Mouse (Mus musculus): Measurements from ENCODE around the gene Ankle1. TPM values are rescaled to one million over a fixed set of nuclear protein-coding genes. Genes with fewer than 3 reads are reported as not detected.
"Not testable (repeated sequence)": the region's sequence is repeated elsewhere in the genome, so short reads cannot be mapped to it uniquely, and the experiment has no call there.

Gene Ankle1
- polyA plus RNA-seq, 1 experiment, result 97.5 TPM

DNA sequence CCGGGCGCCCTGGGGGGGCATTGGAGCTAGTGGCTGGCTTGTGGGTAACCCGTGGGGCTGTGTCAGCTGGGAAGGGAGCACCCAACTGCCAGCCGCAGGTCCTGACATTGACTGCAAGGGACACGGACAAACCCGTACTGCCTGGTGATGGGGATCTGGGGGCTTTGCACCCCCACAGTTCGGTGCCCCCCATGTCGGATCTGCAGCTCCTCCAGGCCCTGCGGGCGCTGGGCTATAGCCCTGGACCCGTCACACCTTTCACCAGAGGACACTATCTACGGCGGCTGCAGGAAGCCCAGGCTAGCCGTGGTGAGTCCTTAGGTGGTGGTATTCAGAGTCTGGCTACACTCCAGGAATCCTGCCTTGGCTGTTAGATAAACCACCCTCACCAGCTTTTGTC lies 1.6 kb downstream of the Ankle1 start:
- Histone ChIP-seq H3K4me1 (ENCODE audit: control insufficient read depth, insufficient read depth, low read length) (peaks cover 4% of the 10 kb centered on the region), H3K27ac (ENCODE audit: control insufficient read depth, insufficient read depth, low read depth, low read length, poor library complexity) (no peak overlapping the region), H3K4me3 (replicated peaks; ENCODE audit: control insufficient read depth, low read depth, low read length) (no peak overlapping the region)
- WGBS, result 80% methylated on average over 14 of the region's 14 CpGs
- no peak for TF ChIP-seq CTCF (IDR thresholded peaks at IDR 0.05; ENCODE audit: control insufficient read depth, insufficient read depth, low read length)

DNA sequence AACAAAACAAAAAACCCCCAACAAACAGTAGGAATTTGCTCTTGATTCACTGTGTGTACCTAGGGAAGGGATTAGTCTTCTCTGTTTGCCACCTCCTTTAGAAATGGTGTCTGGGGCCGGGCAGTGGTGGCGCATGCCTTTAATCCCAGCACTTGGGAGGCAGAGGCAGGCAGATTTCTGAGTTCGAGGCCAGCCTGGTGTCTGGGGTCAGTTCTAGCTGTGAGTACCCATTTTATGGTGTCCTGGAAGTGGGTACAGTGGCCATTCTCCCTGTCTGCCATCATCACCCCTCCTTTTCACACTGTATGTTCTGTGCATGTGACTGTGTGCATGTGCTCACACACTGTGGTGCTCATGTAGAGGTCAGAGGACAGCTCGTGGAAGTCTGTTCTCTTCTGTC lies 2.4 kb downstream of the Ankle1 start:
- Histone ChIP-seq H3K27ac (ENCODE audit: control insufficient read depth, insufficient read depth, low read depth, low read length, poor library complexity) (no peak overlapping the region), H3K4me3 (replicated peaks; ENCODE audit: control insufficient read depth, low read depth, low read length) (no peak overlapping the region), H3K4me1 (ENCODE audit: control insufficient read depth, insufficient read depth, low read length) (peaks cover 4% of the 10 kb centered on the region)
- WGBS, result 90% methylated on average over 4 of the region's 4 CpGs
- TF ChIP-seq CTCF (IDR thresholded peaks at IDR 0.05; ENCODE audit: control insufficient read depth, insufficient read depth, low read length), result no peak
- no peak for TF ChIP-seq POLR2A (IDR thresholded peaks at IDR 0.05; ENCODE audit: borderline replicate concordance, control insufficient read depth, low read depth, low read length)

- TF ChIP-seq POLR2A (IDR thresholded peaks at IDR 0.05; ENCODE audit: borderline replicate concordance, control insufficient read depth, low read depth, low read length) (no peak), CTCF (IDR thresholded peaks at IDR 0.05; ENCODE audit: control insufficient read depth, insufficient read depth, low read length) (no peak)
- Histone ChIP-seq H3K27ac (ENCODE audit: control insufficient read depth, insufficient read depth, low read depth, low read length, poor library complexity) (no peak overlapping the region), H3K4me1 (ENCODE audit: control insufficient read depth, insufficient read depth, low read length) (no peaks in the 10 kb centered on the region; the same call in 1 of the 2 replicates), H3K4me3 (replicated peaks; ENCODE audit: control insufficient read depth, low read depth, low read length) (no peak overlapping the region)
- WGBS, result 38% methylated on average over 11 of the region's 11 CpGs
These were observed 5.9 kb downstream of the Ankle1 start for GRCm38 (mm10) chr8:71411535-71412273.

DNA sequence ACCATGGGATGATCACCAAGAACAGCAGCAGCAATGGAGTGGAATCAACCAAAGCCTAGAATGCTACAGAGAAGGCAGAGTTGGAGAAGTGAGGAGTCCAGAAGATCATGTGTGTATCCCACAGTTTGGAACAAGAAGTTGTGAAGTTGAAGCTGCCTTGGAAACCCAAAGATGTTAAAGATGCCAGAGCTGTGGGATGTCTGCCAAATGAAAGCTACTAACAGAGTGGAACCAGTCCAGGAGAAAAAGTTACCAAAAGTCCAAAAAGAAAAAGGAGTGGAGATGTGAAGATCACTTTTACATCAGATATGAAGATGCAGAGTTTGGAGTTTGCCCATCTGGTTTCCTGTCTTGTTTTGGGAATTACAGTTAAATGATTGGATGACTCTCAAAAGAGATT lies 16.3 kb downstream of the Ankle1 start:
- no peak for TF ChIP-seq POLR2A (IDR thresholded peaks at IDR 0.05; ENCODE audit: borderline replicate concordance, control insufficient read depth, low read depth, low read length)
- TF ChIP-seq CTCF (IDR thresholded peaks at IDR 0.05; ENCODE audit: control insufficient read depth, insufficient read depth, low read length), result no peak
- Histone ChIP-seq H3K4me3 (replicated peaks; ENCODE audit: control insufficient read depth, low read depth, low read length) (no peak overlapping the region), H3K4me1 (ENCODE audit: control insufficient read depth, insufficient read depth, low read length) (no peaks in the 10 kb centered on the region), H3K27ac (ENCODE audit: control insufficient read depth, insufficient read depth, low read depth, low read length, poor library complexity) (no peak overlapping the region)

GRCm38 (mm10) chr8:71432935-71433334 lies 27.1 kb downstream of the Ankle1 start:
- WGBS, result 65% methylated on average over 1 of the region's 1 CpGs
- H3K4me3 ChIP-seq (replicated peaks; ENCODE audit: control insufficient read depth, low read depth, low read length); H3K4me1 ChIP-seq (ENCODE audit: control insufficient read depth, insufficient read depth, low read length); H3K27ac ChIP-seq (ENCODE audit: control insufficient read depth, insufficient read depth, low read depth, low read length, poor library complexity): not testable (repeated sequence)

DNA sequence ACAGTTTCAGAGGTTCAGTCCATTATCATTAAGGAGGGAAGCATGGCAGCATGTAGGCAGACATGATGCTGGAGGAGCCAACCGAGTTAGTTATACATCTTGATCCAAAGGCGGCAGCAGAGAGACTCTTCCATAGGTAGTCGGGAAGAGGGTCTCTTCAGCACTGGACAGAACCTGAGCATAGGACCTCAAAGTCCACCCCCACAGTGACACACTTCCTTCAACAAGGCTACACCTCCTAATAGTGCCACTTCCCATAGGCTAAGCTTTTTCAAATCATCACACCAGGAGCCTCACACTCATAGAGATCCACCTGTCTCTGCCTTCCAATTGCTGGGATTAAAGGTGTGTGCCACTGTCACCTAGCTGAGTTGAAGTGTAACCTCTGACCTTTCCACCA lies 31.2 kb downstream of the Ankle1 start:
- Histone ChIP-seq H3K4me1 (ENCODE audit: control insufficient read depth, insufficient read depth, low read length) (no peaks in the 10 kb centered on the region), H3K4me3 (replicated peaks; ENCODE audit: control insufficient read depth, low read depth, low read length) (no peak overlapping the region), H3K27ac (ENCODE audit: control insufficient read depth, insufficient read depth, low read depth, low read length, poor library complexity) (no peak overlapping the region)
- TF ChIP-seq CTCF (IDR thresholded peaks at IDR 0.05; ENCODE audit: control insufficient read depth, insufficient read depth, low read length), result no peak
- no peak for TF ChIP-seq POLR2A (IDR thresholded peaks at IDR 0.05; ENCODE audit: borderline replicate concordance, control insufficient read depth, low read depth, low read length)
- WGBS, result 48% methylated on average over 3 of the region's 3 CpGs

DNA sequence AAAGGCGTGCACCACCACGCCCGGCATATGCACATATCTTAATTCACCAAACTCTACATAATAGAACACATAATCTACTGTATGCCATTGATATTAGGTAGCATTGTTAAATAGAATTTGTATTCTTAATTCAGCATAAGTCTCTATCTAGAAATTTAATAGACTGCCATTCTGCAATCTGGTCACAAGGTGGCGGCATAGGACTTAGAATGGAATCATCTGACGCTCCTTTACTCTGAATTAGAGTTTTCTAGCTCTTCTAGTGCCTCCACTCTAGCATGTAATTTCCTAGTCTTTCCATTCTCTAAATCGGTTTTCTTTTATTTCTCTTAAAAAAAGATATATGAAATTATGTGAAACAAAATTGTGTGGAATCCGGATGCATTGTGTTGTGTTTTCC lies 35.6 kb downstream of the Ankle1 start:
- no peak overlapping the region for H3K4me3 ChIP-seq (replicated peaks; ENCODE audit: control insufficient read depth, low read depth, low read length)
- TF ChIP-seq CTCF (IDR thresholded peaks at IDR 0.05; ENCODE audit: control insufficient read depth, insufficient read depth, low read length), result peak; percentile 14; the same call in 1 of the 2 replicates
- no peak for TF ChIP-seq POLR2A (IDR thresholded peaks at IDR 0.05; ENCODE audit: borderline replicate concordance, control insufficient read depth, low read depth, low read length)
- 1% methylated on average over 7 of the region's 7 CpGs for WGBS
- no peaks in the 10 kb centered on the region for H3K4me1 ChIP-seq (ENCODE audit: control insufficient read depth, insufficient read depth, low read length)
- no peak overlapping the region for H3K27ac ChIP-seq (ENCODE audit: control insufficient read depth, insufficient read depth, low read depth, low read length, poor library complexity)

GRCm38 (mm10) chr8:71445096-71445495 lies 39.3 kb downstream of the Ankle1 start:
- no peak overlapping the region for H3K4me3 ChIP-seq (replicated peaks; ENCODE audit: control insufficient read depth, low read depth, low read length)
- 50% methylated on average over 7 of the region's 7 CpGs for WGBS
- no peak for TF ChIP-seq POLR2A (IDR thresholded peaks at IDR 0.05; ENCODE audit: borderline replicate concordance, control insufficient read depth, low read depth, low read length)
- TF ChIP-seq CTCF (IDR thresholded peaks at IDR 0.05; ENCODE audit: control insufficient read depth, insufficient read depth, low read length), result no peak
- H3K4me1 ChIP-seq (ENCODE audit: control insufficient read depth, insufficient read depth, low read length), result no peaks in the 10 kb centered on the region
- no peak overlapping the region for H3K27ac ChIP-seq (ENCODE audit: control insufficient read depth, insufficient read depth, low read depth, low read length, poor library complexity)

DNA sequence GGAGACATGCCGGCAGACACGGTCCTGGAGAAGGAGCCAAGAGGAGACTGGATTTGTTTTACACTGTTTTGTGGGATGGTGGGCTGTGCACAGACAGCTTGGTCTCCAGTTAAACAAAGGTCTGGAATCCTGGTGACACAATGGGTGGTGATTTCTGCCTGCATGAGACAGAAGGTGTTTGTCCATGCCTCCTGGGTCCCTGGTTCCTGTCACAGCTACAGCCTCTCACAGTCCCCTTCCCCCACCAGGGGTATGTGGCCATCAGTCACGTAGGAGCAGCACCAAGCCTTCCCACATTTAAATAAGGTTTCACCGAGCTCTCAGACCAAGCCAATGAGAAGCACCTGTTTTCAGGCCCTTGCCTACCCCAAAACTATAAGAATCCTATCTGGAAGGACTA lies 45.5 kb downstream of the Ankle1 start:
- Histone ChIP-seq H3K27ac (ENCODE audit: control insufficient read depth, insufficient read depth, low read depth, low read length, poor library complexity) (no peak overlapping the region), H3K4me1 (ENCODE audit: control insufficient read depth, insufficient read depth, low read length) (no peaks in the 10 kb centered on the region), H3K4me3 (replicated peaks; ENCODE audit: control insufficient read depth, low read depth, low read length) (no peak overlapping the region)
- WGBS, result 74% methylated on average over 4 of the region's 4 CpGs
- TF ChIP-seq POLR2A (IDR thresholded peaks at IDR 0.05; ENCODE audit: borderline replicate concordance, control insufficient read depth, low read depth, low read length) (no peak), CTCF (IDR thresholded peaks at IDR 0.05; ENCODE audit: control insufficient read depth, insufficient read depth, low read length) (no peak)
